Mouse (Mus musculus) lung, postnatal 0 days (tissue): ENCODE results near the gene Lrrc27. TPM values are rescaled to one million over a fixed set of nuclear protein-coding genes. Genes with fewer than 3 reads are reported as not detected.

ENCODE experiments used
- ATAC-seq: fragments of 200-750 bp; cut with Nextera tagmentation; 2 replicates; pipeline ENCODE4 v1.8.0; 2017; ENCODE audit warnings: moderate library complexity
- DNase-seq: peaks from one replicate; pipeline ENCODE4 v3.0.0-alpha.2; 2016; ENCODE audit warnings: low spot score
- H3K27ac ChIP-seq: fragments of 300-500 bp; sonication (generic); 2 replicates; pipeline ENCODE4 v1.5.1; 2014; ENCODE audit warnings: antibody characterized with exemption, mild to moderate bottlenecking, low read length, mixed read lengths
- H3K27me3 ChIP-seq: fragments of 300-500 bp; sonication (generic); replicated peaks from 2 replicates; pipeline ENCODE4 v1.6.1; 2014; ENCODE audit warnings: low read length, mixed read lengths; ENCODE audit not compliant: insufficient read depth
- H3K36me3 ChIP-seq: fragments of 300-500 bp; sonication (generic); 2 replicates; pipeline ENCODE4 v1.6.1; 2014; ENCODE audit warnings: low read length, mixed read lengths; ENCODE audit not compliant: insufficient read depth
- H3K4me1 ChIP-seq: fragments of 300-500 bp; sonication (generic); 2 replicates; pipeline ENCODE4 v1.6.1; 2014; ENCODE audit warnings: antibody characterized with exemption, low read depth, low read length, mixed read lengths; ENCODE audit not compliant: insufficient read depth
- H3K4me2 ChIP-seq: fragments of 300-500 bp; sonication (generic); replicated peaks from 2 replicates; pipeline ENCODE4 v1.6.1; 2014; ENCODE audit warnings: low read depth, mild to moderate bottlenecking, low read length, moderate library complexity, mixed read lengths
- H3K4me3 ChIP-seq: fragments of 300-500 bp; sonication (generic); 2 replicates; pipeline ENCODE4 v1.5.1; 2014; ENCODE audit warnings: low read depth, low read length
- H3K9ac ChIP-seq: fragments of 300-500 bp; sonication (generic); replicated peaks from 2 replicates; pipeline ENCODE4 v1.6.1; 2014; ENCODE audit warnings: low read depth, mild to moderate bottlenecking
- H3K9me3 ChIP-seq: fragments of 300-500 bp; sonication (generic); 2 replicates; pipeline ENCODE4 v1.6.1; 2016; ENCODE audit warnings: low read length, mixed read lengths
- CTCF ChIP-seq: IDR thresholded peaks from 2 replicates; pipeline ENCODE4 v1.5.1; 2016; ENCODE audit warnings: antibody characterized with exemption, mild to moderate bottlenecking
- EP300 ChIP-seq: IDR thresholded peaks from 2 replicates; pipeline ENCODE4 v1.6.1; 2016; ENCODE audit warnings: antibody characterized with exemption, mild to moderate bottlenecking, control low read depth
- WGBS: fragments of 180-500 bp; shearing (Covaris S2); extraction: QIAGEN DNeasy Blood & Tissue Kit; methylation state at CpG from one replicate; pipeline ENCODE4 v1.1.7; 2014; 5-methylcytosine and 5-hydroxymethylcytosine counted together
- polyA plus RNA-seq: library from polyadenylated mRNA; unstranded; fragments of >200 nt; fragmentation: Nextera tagmentation; extraction: Ambion mirVana; gene quantifications from 2 replicates; pipeline ENCODE4 v1.2.1, GENCODE M21; 2015

Gene Lrrc27
- polyA plus RNA-seq, 1 experiment from 2014 or later = 2.3 TPM

- Histone ChIP-seq H3K4me3 (no peak overlapping the region), H3K9me3 (no peaks in the 10 kb centered on the region), H3K27ac (no peak overlapping the region), H3K27me3 (no peaks in the 10 kb centered on the region), H3K36me3 (no peaks in the 10 kb centered on the region), H3K4me1 (peaks cover 3% of the 10 kb centered on the region; the same call in 1 of the 2 replicates), H3K4me2 (no peak overlapping the region), H3K9ac (no peak overlapping the region)
- WGBS = 78% methylated on average over 4 of the region's 4 CpGs
- no peak for TF ChIP-seq EP300
- no peak for TF ChIP-seq CTCF
- ATAC-seq (no peak), DNase-seq (no peak)
Measured at GRCm38 (mm10) chr7:139222341-139222740, 9.6 kb downstream of the Lrrc27 start.

GRCm38 (mm10) chr7:139224070-139224469 is 11.3 kb downstream of the Lrrc27 start:
- Histone ChIP-seq H3K4me3 (no peak overlapping the region), H3K36me3 (no peaks in the 10 kb centered on the region), H3K4me2 (no peak overlapping the region), H3K4me1 (peaks cover 11% of the 10 kb centered on the region; the same call in 1 of the 2 replicates), H3K9me3 (no peaks in the 10 kb centered on the region), H3K27ac (peak overlapping the region; percentile 22; the same call in 1 of the 2 replicates), H3K27me3 (no peaks in the 10 kb centered on the region), H3K9ac (no peak overlapping the region)
- WGBS = 45% methylated on average over 1 of the region's 1 CpGs
- TF ChIP-seq EP300 = no peak
- no peak for TF ChIP-seq CTCF
- ATAC-seq (0 out of 2 replicates have a peak, but pooled peaks have one; percentile 8), DNase-seq (peak; percentile 16)

- DNase-seq = peak; percentile 78
- WGBS = 33% methylated on average over 8 of the region's 8 CpGs
- no peaks in the 10 kb centered on the region for H3K27me3 ChIP-seq
- TF ChIP-seq EP300 (no peak), CTCF (no peak)
- no peaks in the 10 kb centered on the region for H3K9me3 ChIP-seq
- no peaks in the 10 kb centered on the region for H3K36me3 ChIP-seq
- H3K27ac ChIP-seq = peak overlapping the region; percentile 22; the same call in 1 of the 2 replicates
- H3K4me2 ChIP-seq = no peak overlapping the region
- peak; percentile 60 for ATAC-seq
- H3K9ac ChIP-seq = no peak overlapping the region
- peaks cover 15% of the 10 kb centered on the region; the same call in 1 of the 2 replicates for H3K4me1 ChIP-seq
- H3K4me3 ChIP-seq = no peak overlapping the region
Measured at GRCm38 (mm10) chr7:139224725-139225124, 11.9 kb downstream of the Lrrc27 start.

- TF ChIP-seq EP300 = no peak
- no peak for TF ChIP-seq CTCF
- Histone ChIP-seq H3K27me3 (no peaks in the 10 kb centered on the region), H3K36me3 (no peaks in the 10 kb centered on the region), H3K9me3 (no peaks in the 10 kb centered on the region), H3K4me1 (peaks cover 15% of the 10 kb centered on the region; the same call in 1 of the 2 replicates), H3K4me3 (no peak overlapping the region), H3K27ac (no peak overlapping the region), H3K4me2 (no peak overlapping the region), H3K9ac (no peak overlapping the region)
- DNase-seq (no peak), ATAC-seq (no peak)
- 86% methylated on average over 7 of the region's 7 CpGs for WGBS
Measured at GRCm38 (mm10) chr7:139226416-139226815, 13.6 kb downstream of the Lrrc27 start.

- Histone ChIP-seq H3K4me2 (0 out of 2 replicates have a peak overlapping the region, but pooled peaks have one; percentile 5), H3K4me1 (peaks cover 15% of the 10 kb centered on the region; the same call in 1 of the 2 replicates), H3K36me3 (no peaks in the 10 kb centered on the region), H3K9ac (no peak overlapping the region), H3K27ac (peak overlapping the region; percentile 57), H3K4me3 (no peak overlapping the region), H3K9me3 (no peaks in the 10 kb centered on the region), H3K27me3 (no peaks in the 10 kb centered on the region)
- 34% methylated on average over 6 of the region's 6 CpGs for WGBS
- TF ChIP-seq CTCF (no peak), EP300 (no peak)
- ATAC-seq (peak; percentile 47), DNase-seq (peak; percentile 54)
Measured at GRCm38 (mm10) chr7:139228447-139229171, 15.8 kb downstream of the Lrrc27 start.

- H3K36me3 ChIP-seq = no peaks in the 10 kb centered on the region
- WGBS = 65% methylated on average over 5 of the region's 5 CpGs
- no peak overlapping the region for H3K4me3 ChIP-seq
- DNase-seq = no peak
- TF ChIP-seq CTCF (no peak), EP300 (no peak)
- H3K4me1 ChIP-seq = peaks cover 12% of the 10 kb centered on the region; the same call in 1 of the 2 replicates
- ATAC-seq = no peak
- H3K9me3 ChIP-seq = no peaks in the 10 kb centered on the region
- no peak overlapping the region for H3K4me2 ChIP-seq
- H3K27me3 ChIP-seq = no peaks in the 10 kb centered on the region
- H3K9ac ChIP-seq = no peak overlapping the region
- no peak overlapping the region for H3K27ac ChIP-seq
Measured at GRCm38 (mm10) chr7:139229837-139230236, 17.0 kb downstream of the Lrrc27 start.
